Mouse (Mus musculus) v-Abl transformed pro-B cells (cell line): ENCODE measurements around the gene Pacrg.

ENCODE experiments used
- in situ Hi-C, 2 experiments: fragments of 400-800 bp; cut with MboI; formaldehyde crosslinking; loops; one replicate each; pipeline ENCODE4 v1.15.1; 2025; ENCODE audit not compliant: unreplicated experiment in 2 of 2

The Pacrg gene

DNA sequence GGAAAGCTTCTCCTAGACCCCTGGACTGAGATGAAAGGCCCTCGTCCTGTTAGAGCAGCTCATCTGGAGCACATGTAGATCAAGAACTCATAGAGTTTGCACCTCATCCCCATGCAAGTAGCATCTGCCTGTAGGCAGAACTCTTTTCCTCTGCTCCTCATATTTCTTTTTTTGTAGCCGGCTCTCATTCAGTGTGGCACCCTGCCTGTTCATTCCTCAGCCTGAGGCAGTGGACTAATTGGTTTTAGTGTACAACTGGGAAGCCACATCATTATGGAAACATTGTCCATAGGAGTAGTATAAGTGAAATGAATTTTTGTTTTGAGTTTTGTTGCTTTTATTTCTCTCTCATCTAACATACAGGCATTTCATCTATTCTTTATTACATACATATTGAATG is 212.6 kb downstream of the Pacrg start:
- in situ Hi-C loops = no loop called here

DNA sequence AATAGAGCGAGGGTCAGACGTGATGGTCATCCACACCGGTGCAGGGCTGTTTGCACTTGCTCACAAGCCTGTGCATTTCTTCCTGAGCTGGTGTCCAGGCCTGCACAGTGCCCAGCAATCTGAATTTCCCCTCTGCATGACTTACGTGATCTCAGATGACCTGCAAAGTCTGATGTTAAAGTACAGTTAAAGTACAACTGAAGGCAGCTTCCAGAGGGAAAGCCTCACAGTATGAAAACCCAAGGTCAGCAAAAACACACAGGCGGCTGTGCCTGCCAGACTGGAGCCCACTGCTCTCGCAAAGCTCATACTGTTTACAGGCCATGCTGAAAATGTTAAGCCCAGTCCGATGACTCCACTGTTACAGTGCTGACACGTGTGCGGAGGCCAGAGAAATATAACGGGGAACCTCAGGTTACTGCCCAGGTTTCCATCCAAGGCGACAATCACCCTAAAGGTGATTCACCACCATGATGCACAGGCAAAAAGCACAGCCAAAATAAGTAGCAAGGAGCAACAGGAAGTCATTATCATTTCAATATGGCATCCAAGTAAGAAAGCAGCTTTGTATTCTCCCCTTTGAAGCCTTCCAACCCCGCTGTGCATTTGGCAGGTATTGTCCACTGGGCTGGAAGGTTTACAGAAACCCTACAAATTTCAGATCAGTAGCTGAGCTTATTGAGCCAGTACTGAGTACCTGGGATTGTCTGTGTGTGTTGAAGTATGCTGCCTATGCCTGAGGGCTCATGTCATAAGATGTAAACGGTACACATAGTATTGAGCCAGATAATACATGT is 213.6 kb downstream of the Pacrg start:
- in situ Hi-C loops = no loop called here

DNA sequence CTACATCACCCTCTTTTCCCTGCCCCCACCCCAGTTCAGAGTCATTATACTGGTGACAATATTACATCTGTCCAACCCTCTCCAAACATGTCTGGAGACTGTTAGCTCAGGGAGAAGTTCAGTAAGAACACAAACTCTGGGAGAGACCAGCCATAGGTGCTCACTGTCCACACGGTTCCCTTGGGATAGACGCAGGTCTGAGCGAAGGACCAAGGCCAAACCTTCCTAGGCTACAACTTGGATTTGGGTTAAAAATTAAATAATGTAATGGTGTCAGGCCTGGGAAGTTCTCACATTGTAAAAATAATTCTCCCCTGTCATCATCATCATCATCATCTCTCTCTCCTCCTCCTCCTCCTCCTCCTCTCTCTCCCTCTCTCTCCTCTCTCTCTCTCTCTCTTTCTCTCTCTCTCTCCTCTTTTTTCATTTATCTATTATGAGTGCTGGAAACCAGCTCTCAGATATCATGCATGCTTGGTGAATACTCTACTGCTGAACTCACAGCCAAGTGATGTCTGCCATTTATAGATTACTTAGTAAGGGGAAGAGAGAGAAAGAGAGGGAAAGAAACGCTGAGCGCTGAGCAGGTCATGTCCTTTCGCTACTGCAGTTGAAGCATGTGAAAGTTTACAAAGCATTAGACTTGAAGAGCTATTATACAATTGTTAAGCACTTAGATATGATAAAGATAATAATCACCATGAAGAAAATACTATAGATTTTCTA is 215.2 kb downstream of the Pacrg start:
- in situ Hi-C loops = no loop called here

DNA sequence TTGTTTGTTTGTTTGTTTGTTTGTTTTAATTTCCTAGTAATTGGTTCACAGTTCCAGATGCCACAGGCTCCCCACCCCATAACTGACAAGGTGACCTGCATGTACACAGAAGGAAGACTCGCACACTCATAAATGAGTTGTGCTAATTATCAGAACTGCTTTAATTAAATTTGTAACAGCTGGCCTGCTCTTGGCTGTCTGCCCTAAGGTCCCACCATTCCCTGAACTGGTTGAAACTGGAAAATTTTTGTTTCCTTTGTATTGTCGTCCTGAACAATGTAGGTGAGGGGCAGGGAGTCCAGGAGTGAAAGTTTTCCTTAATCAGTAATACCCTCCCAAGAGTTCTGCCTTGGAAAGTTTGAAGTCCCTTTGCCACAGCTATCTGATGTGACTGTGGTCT is 219.5 kb downstream of the Pacrg start:
- in situ Hi-C loops = no loop called here

DNA sequence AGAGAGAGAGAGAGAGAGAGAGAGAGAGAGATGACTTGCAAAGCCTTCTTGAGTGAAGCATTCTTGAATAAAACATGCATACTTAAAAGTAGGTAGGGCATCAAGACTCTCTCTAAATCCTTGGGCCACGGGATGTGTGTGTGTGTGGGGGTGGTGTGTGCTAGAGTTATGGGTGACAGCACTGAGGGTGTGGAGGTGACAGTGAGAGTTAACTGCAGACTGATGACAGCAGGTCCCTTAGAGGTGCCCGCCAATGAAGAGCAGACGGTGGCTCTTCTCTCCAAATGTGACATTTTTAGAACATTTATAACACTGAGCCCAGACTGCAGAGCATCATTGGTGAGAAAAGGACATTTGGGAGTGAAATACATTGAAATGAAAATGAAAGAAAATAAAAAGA is 220.2 kb downstream of the Pacrg start:
- in situ Hi-C loops = no loop called here

DNA sequence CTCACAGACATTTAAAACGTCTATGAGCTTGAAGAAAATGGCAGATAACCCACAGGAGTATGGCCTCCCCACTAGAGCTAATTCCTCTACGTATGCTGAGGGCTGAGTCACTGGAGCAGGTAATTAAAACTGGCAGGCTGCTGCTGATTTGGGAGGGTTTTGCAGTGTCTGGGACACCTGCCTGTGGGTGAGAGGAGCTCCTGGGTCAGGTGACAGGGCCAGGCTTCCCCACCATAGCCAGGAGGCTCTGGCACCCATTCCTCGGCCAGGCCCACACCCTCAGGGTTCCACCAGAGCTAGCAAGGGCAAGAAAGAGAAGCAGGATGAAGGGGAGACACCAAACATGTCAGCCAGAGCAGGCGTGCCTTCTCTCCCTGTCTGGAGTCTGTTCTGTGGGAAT is 222.5 kb downstream of the Pacrg start:
- in situ Hi-C loops = no loop called here

DNA sequence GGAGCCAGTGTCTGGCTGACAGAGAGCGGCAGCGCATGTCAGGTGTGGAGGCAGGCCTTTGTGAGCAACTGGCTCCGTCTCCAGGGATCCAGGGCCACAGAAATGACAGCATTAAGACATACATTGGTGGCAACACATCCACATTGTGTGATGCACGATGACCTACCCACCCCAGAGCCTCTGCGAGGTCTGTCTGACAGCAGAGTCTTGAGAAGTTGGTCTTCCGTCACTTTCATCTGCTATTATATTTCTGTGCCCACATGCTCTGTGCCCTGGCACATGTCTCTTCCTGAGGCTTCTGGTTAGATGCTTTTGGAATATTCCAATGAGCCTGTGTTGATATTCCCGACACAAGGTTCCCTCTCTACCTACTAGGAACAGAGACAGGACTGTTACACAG is 224.5 kb downstream of the Pacrg start:
- in situ Hi-C loops = no loop called here

DNA sequence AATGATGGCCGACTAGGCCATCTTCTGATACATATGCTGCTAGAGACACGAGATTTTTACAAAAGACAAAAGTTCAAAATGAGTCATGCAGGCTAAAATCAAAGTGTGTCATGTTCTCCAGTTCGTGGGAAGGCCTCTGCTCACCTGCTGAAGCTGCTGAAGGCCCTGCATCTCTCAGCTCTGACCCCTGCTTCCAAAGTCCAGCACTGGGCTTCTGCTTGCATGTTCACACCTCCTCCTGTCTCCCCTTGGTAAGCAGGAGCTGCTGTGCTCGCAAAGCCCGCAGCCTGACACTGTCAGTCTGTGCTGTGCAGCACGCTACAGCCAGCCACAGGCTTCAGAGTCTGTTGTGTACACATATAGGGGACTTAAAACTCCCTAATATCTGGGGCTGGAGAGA is 225.4 kb downstream of the Pacrg start:
- in situ Hi-C loops = no loop called here

DNA sequence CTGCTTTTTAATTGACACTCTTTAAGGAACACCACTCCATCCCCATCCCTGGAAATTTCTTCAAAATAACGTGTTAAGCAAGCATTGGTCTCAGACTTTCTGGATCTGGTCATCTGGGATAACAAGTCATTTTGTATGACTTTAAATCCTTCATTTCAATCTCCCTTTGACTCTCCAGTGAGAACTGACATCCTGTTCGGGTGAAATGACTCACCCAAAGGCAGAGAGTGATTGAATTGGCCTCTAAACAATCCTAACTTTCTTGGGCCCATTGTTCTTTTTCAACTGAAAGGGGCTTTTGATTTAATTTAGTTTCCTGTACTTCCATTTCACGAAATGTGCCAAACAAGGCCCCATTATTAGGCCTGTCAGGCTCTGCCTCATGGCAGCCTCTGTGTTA is 228.5 kb downstream of the Pacrg start:
- in situ Hi-C loops = no loop called here

DNA sequence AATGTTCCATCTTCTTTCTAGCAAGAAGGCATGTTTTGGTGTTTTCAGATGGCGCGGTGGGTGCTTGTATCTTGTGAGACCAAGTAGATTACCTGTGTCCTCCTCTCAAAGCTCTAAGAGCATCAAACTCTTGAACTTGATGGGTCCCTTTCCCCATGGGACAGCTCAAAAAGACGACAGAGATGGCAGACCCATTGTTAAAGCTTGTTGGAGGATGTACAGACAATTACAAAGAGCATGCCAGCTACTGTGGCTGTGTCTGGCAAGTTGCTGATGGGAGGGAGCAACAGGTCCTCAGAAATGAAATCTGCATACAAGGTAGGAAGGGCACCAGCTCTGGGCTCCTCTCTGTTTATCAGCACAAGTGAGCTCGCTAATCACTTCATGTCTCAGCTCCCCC is 232.0 kb downstream of the Pacrg start:
- in situ Hi-C loops = no loop called here

DNA sequence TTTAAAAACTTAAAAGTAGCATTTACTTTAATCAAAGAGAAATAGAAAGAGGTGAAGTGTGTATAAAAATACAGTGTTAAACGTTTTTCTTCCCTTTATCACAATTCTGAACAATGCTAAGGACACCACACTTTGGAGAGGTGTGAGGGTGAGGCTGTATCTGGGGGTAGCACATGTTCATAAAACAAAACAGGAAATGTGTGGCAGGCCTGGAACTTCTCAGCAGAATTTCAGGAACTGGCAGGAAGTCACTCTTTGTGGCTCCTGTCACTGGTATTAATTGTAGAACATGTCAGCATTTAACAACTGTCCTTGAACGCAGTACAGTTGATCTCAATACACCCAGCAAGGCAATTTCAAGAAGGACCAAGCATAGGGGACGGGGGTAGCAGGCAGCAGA is 234.0 kb downstream of the Pacrg start:
- in situ Hi-C loops = no loop called here

DNA sequence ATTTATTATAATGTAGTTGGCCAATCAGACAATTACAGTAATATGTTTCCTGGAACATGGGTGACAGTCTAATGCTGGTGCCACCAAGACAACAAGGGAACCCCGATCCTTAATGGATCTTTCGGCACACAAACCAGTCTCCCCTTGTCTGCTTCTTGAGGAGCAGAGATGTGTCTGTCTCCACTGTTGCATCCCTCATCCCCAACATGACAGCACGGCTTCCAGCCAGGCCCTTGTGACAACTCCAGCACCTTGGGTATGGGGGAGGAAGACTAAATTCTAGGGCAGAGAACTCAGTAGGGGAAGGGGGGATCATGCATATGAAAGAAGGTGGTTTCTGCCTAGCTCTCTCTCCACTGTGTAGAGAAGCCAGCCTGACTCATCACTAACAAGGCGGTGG is 242.4 kb downstream of the Pacrg start:
- in situ Hi-C loops = no loop called here

DNA sequence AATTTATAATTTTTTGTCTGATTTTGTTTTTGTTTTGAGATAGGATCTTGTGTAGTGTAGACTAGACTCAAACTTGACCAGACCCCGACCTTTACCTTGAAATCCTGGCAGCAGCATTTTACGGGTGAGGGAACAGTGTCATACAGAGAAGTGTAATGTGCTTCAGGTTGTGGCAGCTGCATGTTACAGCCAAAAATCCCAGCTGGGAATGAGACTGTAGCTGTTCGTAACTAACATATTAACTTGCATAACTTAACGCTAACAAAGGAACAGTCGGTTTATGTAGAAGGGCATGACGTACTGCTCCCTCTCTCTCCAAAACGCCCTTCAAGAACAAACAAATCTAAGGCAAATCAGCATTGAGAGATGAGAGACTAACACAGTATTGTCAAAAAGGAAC is 250.5 kb downstream of the Pacrg start:
- in situ Hi-C loops = no loop called here

DNA sequence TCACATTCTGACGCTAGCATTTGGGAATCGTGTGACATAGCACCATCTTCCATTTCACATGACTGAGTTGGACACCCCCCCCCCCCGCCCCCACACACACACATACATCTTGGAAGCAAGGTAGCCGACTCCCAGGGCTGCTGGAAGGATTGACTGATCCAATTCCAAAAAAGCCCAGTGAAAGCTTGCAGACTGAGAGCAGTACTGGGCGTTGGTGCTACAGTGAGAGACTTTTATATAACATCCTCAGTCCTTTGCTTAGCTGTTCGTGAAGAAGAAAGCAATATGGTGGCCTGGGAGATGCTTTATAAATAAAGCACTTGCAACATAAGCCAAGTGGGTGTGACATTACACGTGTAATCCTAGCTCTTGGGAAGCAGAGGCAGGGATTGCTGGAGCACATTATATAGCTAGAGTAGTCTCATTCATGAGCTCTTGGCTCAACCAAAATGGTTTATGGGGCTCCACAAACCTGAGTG is 251.2 kb downstream of the Pacrg start:
- in situ Hi-C loops = no loop called here

DNA sequence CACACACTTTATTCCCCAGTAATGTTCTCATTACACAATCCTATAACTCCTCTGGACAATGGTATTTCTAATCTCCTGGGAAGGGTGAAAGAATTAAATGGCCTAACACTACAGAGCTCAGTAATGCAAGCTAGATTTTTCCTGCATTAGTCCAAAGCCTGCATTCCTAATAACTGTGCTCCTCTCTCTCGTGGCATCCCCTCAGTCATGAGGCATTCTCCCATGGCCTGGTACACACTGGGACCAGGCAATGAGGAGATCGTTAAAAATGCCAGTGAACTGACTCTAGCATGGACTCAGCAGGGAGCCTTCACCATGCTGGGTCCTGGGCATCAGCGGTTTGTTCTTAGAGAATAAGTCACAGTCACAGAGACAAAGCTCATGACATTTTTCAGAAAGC is 256.8 kb downstream of the Pacrg start:
- in situ Hi-C loops = no loop called here

DNA sequence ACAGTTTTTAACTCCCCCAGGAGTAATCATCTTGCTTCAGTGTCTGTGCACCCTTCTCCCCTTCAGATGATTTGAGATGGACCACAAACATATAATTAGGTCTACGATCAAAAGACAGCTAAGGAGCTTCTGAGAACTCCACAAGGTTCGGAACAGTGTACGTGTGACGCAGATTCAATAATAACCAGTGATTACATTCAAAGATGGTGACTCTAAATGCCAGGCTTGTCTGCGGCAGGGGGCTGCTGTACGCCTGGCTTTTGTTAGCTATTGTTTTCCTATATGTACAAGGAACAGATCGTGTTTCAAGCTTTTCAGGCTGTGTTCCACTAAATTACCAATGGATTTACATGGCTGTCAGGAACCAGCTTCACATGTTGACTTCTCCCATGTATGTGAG is 264.8 kb downstream of the Pacrg start:
- in situ Hi-C loops = no loop called here

DNA sequence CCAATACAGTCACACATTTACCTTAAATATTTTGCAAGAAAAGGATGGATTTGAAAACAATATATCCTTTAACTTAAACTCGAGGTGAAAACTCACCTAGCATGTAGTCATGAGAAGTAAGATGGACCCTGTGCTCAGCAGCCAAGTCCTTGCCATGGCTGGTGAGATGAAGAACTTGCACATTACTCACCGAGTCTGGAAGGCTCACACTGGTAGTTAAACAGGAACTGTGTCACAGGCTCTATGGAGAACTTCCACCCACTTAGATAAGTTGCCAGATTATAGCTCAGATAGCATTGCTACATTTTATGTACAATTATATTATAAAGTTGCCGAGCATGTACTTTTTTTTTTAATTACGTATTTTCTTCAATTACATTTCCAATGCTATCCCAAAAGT is 267.7 kb downstream of the Pacrg start:
- in situ Hi-C loops = no loop called here

DNA sequence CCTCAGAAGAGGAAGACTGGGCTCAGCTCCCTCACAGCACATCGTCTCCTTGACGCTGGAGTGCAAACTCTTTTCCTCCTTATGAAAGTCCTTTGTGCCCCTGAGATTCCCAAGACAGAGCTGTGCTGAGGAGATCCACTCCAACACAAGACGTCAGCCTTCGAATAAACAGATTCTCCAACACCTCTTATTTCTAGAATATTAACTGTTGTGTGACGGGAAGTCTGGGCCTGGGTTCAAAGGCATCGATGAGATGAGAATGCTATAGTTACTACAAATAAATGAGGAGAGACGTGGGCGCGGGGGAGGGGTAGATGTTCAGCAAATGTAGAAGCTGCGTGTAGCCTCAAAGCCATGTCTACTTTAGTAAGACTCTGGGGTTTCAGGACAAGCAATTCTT is 270.8 kb downstream of the Pacrg start:
- in situ Hi-C loops = no loop called here

DNA sequence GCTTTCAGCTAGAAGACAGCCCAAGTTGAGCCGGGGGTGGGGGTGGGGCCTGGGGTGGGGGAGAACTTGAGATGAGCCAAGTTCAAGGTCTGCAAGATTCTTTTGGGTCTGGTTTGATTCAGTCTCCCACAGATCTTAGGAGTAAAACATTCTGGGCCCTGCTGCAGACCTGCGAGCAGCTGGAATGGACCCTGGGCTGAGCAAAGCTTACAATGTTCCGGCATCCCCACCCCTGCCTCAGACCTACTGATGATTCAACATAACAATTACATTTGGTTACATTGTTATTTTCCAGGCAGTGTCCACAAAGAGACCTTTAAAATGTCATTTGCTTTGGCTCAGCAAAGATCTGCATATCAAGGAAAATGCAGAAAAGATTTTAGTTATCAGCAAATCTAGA is 272.7 kb downstream of the Pacrg start:
- in situ Hi-C loops = no loop called here

DNA sequence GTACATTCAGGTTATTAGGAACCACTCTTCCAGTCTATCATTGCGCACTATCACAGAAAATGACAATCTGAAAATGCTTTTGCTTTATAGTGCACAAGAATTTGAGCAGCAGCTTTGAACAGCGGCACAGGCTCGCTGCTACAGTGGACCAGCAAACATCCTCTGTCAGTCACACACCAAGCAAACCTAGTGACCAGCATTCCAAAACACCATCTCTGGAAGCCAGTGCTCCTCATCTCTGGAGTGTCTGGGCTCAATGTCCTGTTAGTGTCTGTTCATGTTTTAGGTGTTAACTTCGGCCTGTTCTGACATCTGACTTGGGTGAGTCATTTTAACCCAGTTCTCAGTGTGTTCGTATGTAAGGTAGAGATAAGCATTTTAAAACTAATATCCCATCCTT is 275.9 kb downstream of the Pacrg start:
- in situ Hi-C loops = no loop called here

DNA sequence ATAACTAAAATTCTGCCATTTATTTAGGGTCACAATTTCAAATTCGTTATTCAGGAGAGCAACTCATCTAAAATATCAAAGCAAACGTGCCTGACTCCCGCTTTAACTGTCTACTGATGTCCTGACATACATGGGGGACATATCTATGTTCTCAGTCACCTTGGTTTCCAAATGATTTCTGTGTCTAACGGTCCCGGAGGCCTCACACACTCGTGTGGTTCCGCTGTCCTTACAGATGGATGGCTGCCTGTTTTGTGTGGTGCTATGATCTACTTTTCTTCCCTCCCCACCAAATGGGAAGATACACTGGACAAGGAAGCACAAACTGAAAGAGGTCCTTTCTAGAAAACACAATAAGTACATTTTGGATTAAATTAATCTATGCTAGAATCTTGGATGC is 277.2 kb downstream of the Pacrg start:
- in situ Hi-C loops = no loop called here

DNA sequence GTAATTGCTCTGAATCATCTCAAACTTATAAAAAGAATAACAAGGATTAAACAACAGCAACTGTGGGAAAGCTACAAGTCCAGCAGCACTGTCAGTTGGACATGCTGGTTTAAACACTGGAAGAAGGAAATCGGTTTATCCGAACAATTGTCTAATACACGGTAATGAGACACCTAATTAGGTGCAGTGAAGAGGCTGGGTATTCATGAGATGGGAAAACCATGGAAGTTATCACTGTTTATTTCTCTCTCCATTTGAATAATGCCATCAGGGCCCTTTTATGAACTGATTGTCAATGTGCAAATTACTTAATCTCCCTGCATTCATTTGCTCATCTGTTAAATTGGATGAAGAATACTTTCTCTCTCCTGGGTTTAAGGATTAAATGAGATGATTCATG is 280.1 kb downstream of the Pacrg start:
- in situ Hi-C loops = no loop called here
